ENCODE assay signal across 25 mouse cellular contexts in the genomic region with DNA sequence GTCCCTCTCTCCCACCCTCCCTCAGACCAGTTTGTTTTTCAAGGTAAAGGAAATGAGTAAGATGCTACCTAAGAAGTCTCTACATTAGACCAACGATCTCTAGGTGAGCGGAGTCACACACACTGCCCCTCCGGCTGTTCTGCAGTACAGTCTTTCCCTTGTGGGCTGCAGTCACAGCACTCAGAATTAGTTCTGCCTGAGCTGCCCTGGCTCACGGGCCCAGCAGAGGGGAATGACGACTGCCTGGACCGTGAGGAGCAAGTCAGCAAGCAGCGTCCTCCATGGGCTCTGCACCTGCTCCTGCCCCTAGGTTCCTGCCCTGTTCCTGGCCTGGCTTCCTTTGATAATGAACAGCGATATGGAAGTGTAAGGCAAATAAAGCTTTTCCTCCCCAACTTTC. TPM values are rescaled to one million over a fixed set of nuclear protein-coding genes. Genes with fewer than 3 reads are reported as not detected.
DNase-seq lines count a peak whose midpoint lies in the region; ATAC-seq and TF ChIP-seq lines count a peak whose summit lies in the region.
"Had no signal": no experiment of that assay in that cellular context is flagged by ENCODE, and none has a peak within 500 bp of the region (broad histone marks: within the 10 kb centered on the region; RNA-seq: fewer than 3 reads in every experiment).

No protein-coding gene starts in this region.

- ATAC-seq in hindbrain, embryonic 12.5 days (ENCODE audit: low FRiP score) = peak; percentile 66; the same call in 1 of the 2 replicates
- ATAC-seq in hindbrain, embryonic 16.5 days = no peak; the same call in 1 of the 2 replicates
- ATAC-seq: forebrain, embryonic 15.5 days had no signal

- H3K27ac ChIP-seq in hindbrain, embryonic 12.5 days = no peak overlapping the region
- no peak overlapping the region for H3K27ac ChIP-seq in hindbrain, embryonic 16.5 days (ENCODE audit: low read depth, low read length)
- H3K27ac ChIP-seq: forebrain, embryonic 15.5 days; gastrocnemius, adult 2 months; hindbrain, embryonic 14.5 days; kidney, postnatal 0 days; limb, embryonic 13.5 days; lung, embryonic 15.5 days; midbrain, embryonic 12.5 days; neural tube, embryonic 12.5 days had no signal

- no peak for TF ChIP-seq POLR2A in brain, embryonic 14.5 days (IDR thresholded peaks at IDR 0.05; ENCODE audit: borderline replicate concordance, extremely low read depth, insufficient read depth, insufficient read length, poor library complexity, severe bottlenecking)

- H3K36me3 ChIP-seq in hindbrain, embryonic 12.5 days = no peaks in the 10 kb centered on the region
- H3K36me3 ChIP-seq in hindbrain, embryonic 16.5 days (ENCODE audit: control insufficient read depth, insufficient read depth, low read length) = no peaks in the 10 kb centered on the region
- H3K36me3 ChIP-seq: forebrain, embryonic 15.5 days; limb, embryonic 13.5 days; lung, embryonic 15.5 days; midbrain, embryonic 12.5 days; neural tube, embryonic 12.5 days had no signal

- H3K4me3 ChIP-seq in hindbrain, embryonic 12.5 days = no peak overlapping the region
- H3K4me3 ChIP-seq in hindbrain, embryonic 16.5 days (ENCODE audit: low read length) = no peak overlapping the region
- H3K4me3 ChIP-seq: forebrain, embryonic 15.5 days; gastrocnemius, adult 2 months; limb, embryonic 13.5 days; lung, embryonic 15.5 days; midbrain, embryonic 12.5 days; myocyte; neural tube, embryonic 12.5 days had no signal

- no peak overlapping the region for H3K4me2 ChIP-seq in hindbrain, embryonic 12.5 days (replicated peaks)
- no peak overlapping the region for H3K4me2 ChIP-seq in hindbrain, embryonic 16.5 days (ENCODE audit: low read length)
- H3K4me2 ChIP-seq: forebrain, embryonic 15.5 days; heart, embryonic 11.5 days; hindbrain, embryonic 14.5 days; limb, embryonic 13.5 days; liver, embryonic 11.5 days; lung, embryonic 15.5 days; midbrain, embryonic 12.5 days; neural tube, embryonic 12.5 days had no signal

- DNase-seq in kidney, postnatal 10 days = peak; percentile 24
- DNase-seq in kidney, adult 9 months = no peak
- peak; percentile 37 for DNase-seq in brain, embryonic 14.5 days (ENCODE audit: low read depth)
- DNase-seq in retina, postnatal 1 day = peak; percentile 67
- DNase-seq: adrenal gland, adult 8-10 months; cerebellum, adult 11 months; cerebellum, adult 9-11 months; gastrocnemius, adult 2 months; gastrocnemius, postnatal 36 days; heart, adult 18-20 months; heart, postnatal 36 days; thymus, postnatal 4 days had no signal

- no peak for TF ChIP-seq CTCF in brain, embryonic 14.5 days (IDR thresholded peaks at IDR 0.05; ENCODE audit: borderline replicate concordance, extremely low read depth, insufficient read depth, insufficient read length)

- no peaks in the 10 kb centered on the region for H3K9me3 ChIP-seq in hindbrain, embryonic 12.5 days (replicated peaks)
- H3K9me3 ChIP-seq in hindbrain, embryonic 16.5 days (ENCODE audit: control insufficient read depth, low read length) = no peaks in the 10 kb centered on the region
- H3K9me3 ChIP-seq: forebrain, embryonic 15.5 days; limb, embryonic 13.5 days; lung, embryonic 15.5 days; midbrain, embryonic 12.5 days; neural tube, embryonic 12.5 days had no signal

- no peaks in the 10 kb centered on the region for H3K27me3 ChIP-seq in hindbrain, embryonic 12.5 days
- no peaks in the 10 kb centered on the region for H3K27me3 ChIP-seq in hindbrain, embryonic 16.5 days (replicated peaks; ENCODE audit: control insufficient read depth, insufficient read depth, low read length)
- H3K27me3 ChIP-seq: CH12.LX; limb, embryonic 13.5 days; lung, embryonic 15.5 days; neural tube, embryonic 12.5 days had no signal

- H3K4me1 ChIP-seq in hindbrain, embryonic 12.5 days = no peaks in the 10 kb centered on the region
- peaks cover 3% of the 10 kb centered on the region; the same call in 1 of the 2 replicates for H3K4me1 ChIP-seq in hindbrain, embryonic 16.5 days (ENCODE audit: control insufficient read depth, insufficient read depth, low read depth, low read length)
- H3K4me1 ChIP-seq: midbrain, embryonic 12.5 days; neural tube, embryonic 12.5 days had no signal

- 50% methylated on average over 8 of the region's 8 CpGs for WGBS in hindbrain, embryonic 12.5 days
- 31% methylated on average over 8 of the region's 8 CpGs for WGBS in hindbrain, embryonic 16.5 days

- H3K9ac ChIP-seq in hindbrain, embryonic 12.5 days = no peak overlapping the region
- H3K9ac ChIP-seq in hindbrain, embryonic 16.5 days (ENCODE audit: low read depth, low read length) = no peak overlapping the region
- H3K9ac ChIP-seq: forebrain, embryonic 15.5 days; hindbrain, embryonic 14.5 days; limb, embryonic 13.5 days; lung, embryonic 15.5 days; midbrain, embryonic 12.5 days; neural tube, embryonic 12.5 days had no signal

RNA-seq across cellular contexts. Expression of gene Tnks2, which starts 22.0 kb away (rescaled TPM):
- polyA plus RNA-seq in hindbrain, embryonic 12.5 days (2016; fragmentation: Nextera tagmentation; extraction: Ambion mirVana) = 99.6 and 99.9 TPM in 2 replicates
- 19.0 and 36.7 TPM in 2 replicates for polyA plus RNA-seq in hindbrain, embryonic 16.5 days (2015; fragmentation: Nextera tagmentation; extraction: Ambion mirVana)
- polyA plus RNA-seq in brain, embryonic 14.5 days (2012; rRNA removed) = 88.6 and 119 TPM in 2 replicates
